ENCODE assay signal across 8 mouse cellular contexts in genomic region chr4:81578981-81579380, GRCm38 (mm10).
DNase-seq lines count a peak whose midpoint lies in the region; ATAC-seq and TF ChIP-seq lines count a peak whose summit lies in the region.
"Had no signal": no experiment of that assay in that cellular context is flagged by ENCODE, and none has a peak within 500 bp of the region (broad histone marks: within the 10 kb centered on the region; RNA-seq: fewer than 3 reads in every experiment).

No protein-coding gene starts in this region.

- no peaks in the 10 kb centered on the region for H3K27me3 ChIP-seq in forebrain, embryonic 13.5 days
- H3K27me3 ChIP-seq in limb, embryonic 15.5 days: no peaks in the 10 kb centered on the region
- H3K27me3 ChIP-seq in intestine, embryonic 15.5 days (replicated peaks): no peaks in the 10 kb centered on the region

- H3K9me3 ChIP-seq in forebrain, embryonic 13.5 days (replicated peaks): no peaks in the 10 kb centered on the region
- no peaks in the 10 kb centered on the region for H3K9me3 ChIP-seq in limb, embryonic 15.5 days
- no peaks in the 10 kb centered on the region for H3K9me3 ChIP-seq in intestine, embryonic 15.5 days

- H3K27ac ChIP-seq in forebrain, embryonic 13.5 days: peak overlapping the region; percentile 51
- H3K27ac ChIP-seq in limb, embryonic 15.5 days: peak overlapping the region; percentile 67
- no peak overlapping the region for H3K27ac ChIP-seq in intestine, embryonic 15.5 days

- WGBS in forebrain, embryonic 13.5 days: 17% methylated on average over 6 of the region's 6 CpGs
- 40% methylated on average over 6 of the region's 6 CpGs for WGBS in limb, embryonic 15.5 days
- WGBS in intestine, embryonic 15.5 days: 61% methylated on average over 6 of the region's 6 CpGs

- no peak overlapping the region for H3K9ac ChIP-seq in forebrain, embryonic 13.5 days
- no peak overlapping the region for H3K9ac ChIP-seq in limb, embryonic 15.5 days
- H3K9ac ChIP-seq in intestine, embryonic 15.5 days: no peak overlapping the region

- H3K4me1 ChIP-seq in forebrain, embryonic 13.5 days: peaks cover 35% of the 10 kb centered on the region
- peaks cover 13% of the 10 kb centered on the region for H3K4me1 ChIP-seq in limb, embryonic 15.5 days
- no peaks in the 10 kb centered on the region for H3K4me1 ChIP-seq in intestine, embryonic 15.5 days (replicated peaks)

- peak; percentile 92 for ATAC-seq in forebrain, embryonic 13.5 days
- no peak; the same call in 1 of the 2 replicates for ATAC-seq in limb, embryonic 15.5 days (ENCODE audit: insufficient number of reproducible peaks, low FRiP score, low TSS enrichment, low read depth)
- ATAC-seq in intestine, embryonic 15.5 days: no peak

- H3K36me3 ChIP-seq in forebrain, embryonic 13.5 days (ENCODE audit: poor library complexity, severe bottlenecking): no peaks in the 10 kb centered on the region
- no peaks in the 10 kb centered on the region for H3K36me3 ChIP-seq in limb, embryonic 15.5 days
- no peaks in the 10 kb centered on the region for H3K36me3 ChIP-seq in intestine, embryonic 15.5 days

- peak; percentile 23 for DNase-seq in MN1 (ENCODE audit: low spot score)
- peak; percentile 90 for DNase-seq in brain, embryonic 14.5 days (ENCODE audit: low read depth)
- DNase-seq in testis, postnatal 14 days (ENCODE audit: low spot score): no peak
- no peak for DNase-seq in right cerebral cortex, postnatal 14 days

- peak; percentile 52; the same call in 1 of the 2 replicates for TF ChIP-seq CTCF in brain, embryonic 14.5 days (IDR thresholded peaks at IDR 0.05; ENCODE audit: borderline replicate concordance, extremely low read depth, insufficient read depth, insufficient read length)

- no peak for TF ChIP-seq POLR2A in brain, embryonic 14.5 days (IDR thresholded peaks at IDR 0.05; ENCODE audit: borderline replicate concordance, extremely low read depth, insufficient read depth, insufficient read length, poor library complexity, severe bottlenecking)

- peak overlapping the region; percentile 6; the same call in 1 of the 2 replicates for H3K4me2 ChIP-seq in forebrain, embryonic 13.5 days
- 0 out of 2 replicates have a peak overlapping the region, but pooled peaks have one; percentile 13 for H3K4me2 ChIP-seq in limb, embryonic 15.5 days
- H3K4me2 ChIP-seq in intestine, embryonic 15.5 days (replicated peaks): no peak overlapping the region

- H3K4me3 ChIP-seq in forebrain, embryonic 13.5 days: no peak overlapping the region
- H3K4me3 ChIP-seq in limb, embryonic 15.5 days: no peak overlapping the region
- no peak overlapping the region for H3K4me3 ChIP-seq in intestine, embryonic 15.5 days (replicated peaks)
- H3K4me3 ChIP-seq: erythroblast, embryonic 14.5 days had no signal

Comparison
In these comparisons a context has a peak if more than half of its experiments do, and no peak if none do; other contexts are left out.
1. DNase-seq: peak in MN1 (single experiment) and brain, embryonic 14.5 days (single experiment); none in testis, postnatal 14 days (single experiment) and right cerebral cortex, postnatal 14 days (single experiment).